Mouse (Mus musculus): ENCODE results near the gene Shpk. TPM values are rescaled to one million over a fixed set of nuclear protein-coding genes. Genes with fewer than 3 reads are reported as not detected.

Shpk gene
- polyA plus RNA-seq, 1 experiment from 2014 or later, result 1.0 TPM

GRCm38 (mm10) chr11:73230081-73230480 lies 30.8 kb downstream of the Shpk start:
- Histone ChIP-seq H3K9ac (ENCODE audit: low read length) (no peak overlapping the region), H3K4me2 (ENCODE audit: low read depth, severe bottlenecking) (no peak overlapping the region), H3K4me3 (ENCODE audit: low read depth, low read length) (no peak overlapping the region), H3K9me3 (ENCODE audit: control insufficient read depth, low read length) (no peaks in the 10 kb centered on the region), H3K27me3 (ENCODE audit: control insufficient read depth, insufficient read depth, low read length) (no peaks in the 10 kb centered on the region), H3K36me3 (ENCODE audit: control insufficient read depth, insufficient read depth, low read length) (no peaks in the 10 kb centered on the region), H3K27ac (replicated peaks; ENCODE audit: low read depth, low read length) (no peak overlapping the region), H3K4me1 (ENCODE audit: control insufficient read depth, insufficient read depth, low read length) (no peaks in the 10 kb centered on the region)
- ATAC-seq (ENCODE audit: insufficient number of reproducible peaks, low FRiP score, low TSS enrichment, low read depth) (no peak), DNase-seq (ENCODE audit: low spot score) (no peak)
- WGBS, result 92% methylated on average over 5 of the region's 5 CpGs

GRCm38 (mm10) chr11:73232513-73232912 lies 33.3 kb downstream of the Shpk start:
- no peaks in the 10 kb centered on the region for H3K4me1 ChIP-seq (ENCODE audit: control insufficient read depth, insufficient read depth, low read length)
- no peak; the same call in 1 of the 2 replicates for ATAC-seq (ENCODE audit: insufficient number of reproducible peaks, low FRiP score, low TSS enrichment, low read depth)
- WGBS, result 56% methylated on average over 2 of the region's 2 CpGs

GRCm38 (mm10) chr11:73233992-73234391 lies 34.7 kb downstream of the Shpk start, which contains the start of gene Trpv1:
TSS of gene Trpv1 (plus strand) at chr11:73234292.
- 92% methylated on average over 5 of the region's 5 CpGs for WGBS
- DNase-seq (ENCODE audit: low spot score), result no peak
- H3K4me3 ChIP-seq (ENCODE audit: low read depth, low read length), result no peak within 1 kb of the TSS
- no peak within 1 kb of the TSS for H3K4me2 ChIP-seq (ENCODE audit: low read depth, severe bottlenecking)
- no peak for ATAC-seq (ENCODE audit: insufficient number of reproducible peaks, low FRiP score, low TSS enrichment, low read depth)
- no peak within 1 kb of the TSS for H3K27ac ChIP-seq (replicated peaks; ENCODE audit: low read depth, low read length)
- no peak within 1 kb of the TSS for H3K9ac ChIP-seq (ENCODE audit: low read length)
- no peaks in the 10 kb centered on the region for H3K4me1 ChIP-seq (ENCODE audit: control insufficient read depth, insufficient read depth, low read length)
- no peaks in the 10 kb centered on the region for H3K27me3 ChIP-seq (ENCODE audit: control insufficient read depth, insufficient read depth, low read length)
- H3K36me3 ChIP-seq (ENCODE audit: control insufficient read depth, insufficient read depth, low read length), result no peaks in the 10 kb centered on the region
- no peaks in the 10 kb centered on the region for H3K9me3 ChIP-seq (ENCODE audit: control insufficient read depth, low read length)

More at GRCm38 (mm10) chr11:73232513-73232912, 33.3 kb downstream of the Shpk start:
- no peak for DNase-seq (ENCODE audit: low spot score)
- Histone ChIP-seq H3K27me3 (ENCODE audit: control insufficient read depth, insufficient read depth, low read length) (no peaks in the 10 kb centered on the region), H3K27ac (replicated peaks; ENCODE audit: low read depth, low read length) (no peak overlapping the region), H3K4me2 (ENCODE audit: low read depth, severe bottlenecking) (no peak overlapping the region), H3K36me3 (ENCODE audit: control insufficient read depth, insufficient read depth, low read length) (no peaks in the 10 kb centered on the region), H3K9ac (ENCODE audit: low read length) (no peak overlapping the region), H3K4me3 (ENCODE audit: low read depth, low read length) (no peak overlapping the region), H3K9me3 (ENCODE audit: control insufficient read depth, low read length) (no peaks in the 10 kb centered on the region)

- ATAC-seq (ENCODE audit: insufficient number of reproducible peaks, low FRiP score, low TSS enrichment, low read depth) (no peak), DNase-seq (ENCODE audit: low spot score) (no peak)
- Histone ChIP-seq H3K4me3 (ENCODE audit: low read depth, low read length) (no peak overlapping the region), H3K9ac (ENCODE audit: low read length) (no peak overlapping the region), H3K27ac (replicated peaks; ENCODE audit: low read depth, low read length) (no peak overlapping the region), H3K27me3 (ENCODE audit: control insufficient read depth, insufficient read depth, low read length) (no peaks in the 10 kb centered on the region), H3K4me2 (ENCODE audit: low read depth, severe bottlenecking) (no peak overlapping the region), H3K36me3 (ENCODE audit: control insufficient read depth, insufficient read depth, low read length) (no peaks in the 10 kb centered on the region; the same call in 1 of the 2 replicates), H3K9me3 (ENCODE audit: control insufficient read depth, low read length) (no peaks in the 10 kb centered on the region), H3K4me1 (ENCODE audit: control insufficient read depth, insufficient read depth, low read length) (no peaks in the 10 kb centered on the region)
- WGBS, result 48% methylated on average over 5 of the region's 5 CpGs
These were observed 36.9 kb downstream of the Shpk start for GRCm38 (mm10) chr11:73235990-73236701.

- H3K9me3 ChIP-seq (ENCODE audit: control insufficient read depth, low read length), result no peaks in the 10 kb centered on the region
- no peaks in the 10 kb centered on the region; the same call in 1 of the 2 replicates for H3K36me3 ChIP-seq (ENCODE audit: control insufficient read depth, insufficient read depth, low read length)
- WGBS, result 72% methylated on average over 3 of the region's 3 CpGs
- DNase-seq (ENCODE audit: low spot score) (no peak), ATAC-seq (ENCODE audit: insufficient number of reproducible peaks, low FRiP score, low TSS enrichment, low read depth) (no peak)
- no peaks in the 10 kb centered on the region for H3K4me1 ChIP-seq (ENCODE audit: control insufficient read depth, insufficient read depth, low read length)
- no peak overlapping the region for H3K4me2 ChIP-seq (ENCODE audit: low read depth, severe bottlenecking)
- H3K9ac ChIP-seq (ENCODE audit: low read length), result no peak overlapping the region
- H3K27me3 ChIP-seq (ENCODE audit: control insufficient read depth, insufficient read depth, low read length), result no peaks in the 10 kb centered on the region
- H3K27ac ChIP-seq (replicated peaks; ENCODE audit: low read depth, low read length), result no peak overlapping the region
- H3K4me3 ChIP-seq (ENCODE audit: low read depth, low read length), result no peak overlapping the region
These were observed 37.5 kb downstream of the Shpk start for GRCm38 (mm10) chr11:73236731-73237130.

- no peak overlapping the region for H3K9ac ChIP-seq (ENCODE audit: low read length)
- no peaks in the 10 kb centered on the region for H3K27me3 ChIP-seq (ENCODE audit: control insufficient read depth, insufficient read depth, low read length)
- H3K27ac ChIP-seq (replicated peaks; ENCODE audit: low read depth, low read length), result no peak overlapping the region
- no peak overlapping the region for H3K4me2 ChIP-seq (ENCODE audit: low read depth, severe bottlenecking)
- ATAC-seq (ENCODE audit: insufficient number of reproducible peaks, low FRiP score, low TSS enrichment, low read depth), result no peak
- no peaks in the 10 kb centered on the region for H3K4me1 ChIP-seq (ENCODE audit: control insufficient read depth, insufficient read depth, low read length)
- no peak overlapping the region for H3K4me3 ChIP-seq (ENCODE audit: low read depth, low read length)
- 75% methylated on average over 6 of the region's 6 CpGs for WGBS
- no peak for DNase-seq (ENCODE audit: low spot score)
- H3K36me3 ChIP-seq (ENCODE audit: control insufficient read depth, insufficient read depth, low read length), result no peaks in the 10 kb centered on the region; the same call in 1 of the 2 replicates
- H3K9me3 ChIP-seq (ENCODE audit: control insufficient read depth, low read length), result no peaks in the 10 kb centered on the region
These were observed 42.9 kb downstream of the Shpk start for GRCm38 (mm10) chr11:73242199-73242598.

- H3K9me3 ChIP-seq (ENCODE audit: control insufficient read depth, low read length), result no peaks in the 10 kb centered on the region
- no peaks in the 10 kb centered on the region for H3K27me3 ChIP-seq (ENCODE audit: control insufficient read depth, insufficient read depth, low read length)
- no peak for ATAC-seq (ENCODE audit: insufficient number of reproducible peaks, low FRiP score, low TSS enrichment, low read depth)
- H3K27ac ChIP-seq (replicated peaks; ENCODE audit: low read depth, low read length), result no peak overlapping the region
- no peak overlapping the region for H3K4me3 ChIP-seq (ENCODE audit: low read depth, low read length)
- no peak overlapping the region for H3K4me2 ChIP-seq (ENCODE audit: low read depth, severe bottlenecking)
- DNase-seq (ENCODE audit: low spot score), result no peak
- no peaks in the 10 kb centered on the region for H3K4me1 ChIP-seq (ENCODE audit: control insufficient read depth, insufficient read depth, low read length)
- no peaks in the 10 kb centered on the region; the same call in 1 of the 2 replicates for H3K36me3 ChIP-seq (ENCODE audit: control insufficient read depth, insufficient read depth, low read length)
- WGBS, result 91% methylated on average over 4 of the region's 4 CpGs
- no peak overlapping the region for H3K9ac ChIP-seq (ENCODE audit: low read length)
These were observed 43.5 kb downstream of the Shpk start for GRCm38 (mm10) chr11:73242777-73243176.

- DNase-seq (ENCODE audit: low spot score), result no peak
- Histone ChIP-seq H3K36me3 (ENCODE audit: control insufficient read depth, insufficient read depth, low read length) (no peaks in the 10 kb centered on the region), H3K9ac (ENCODE audit: low read length) (no peak overlapping the region), H3K9me3 (ENCODE audit: control insufficient read depth, low read length) (no peaks in the 10 kb centered on the region; the same call in 1 of the 2 replicates), H3K4me1 (ENCODE audit: control insufficient read depth, insufficient read depth, low read length) (no peaks in the 10 kb centered on the region), H3K4me2 (ENCODE audit: low read depth, severe bottlenecking) (no peak overlapping the region), H3K4me3 (ENCODE audit: low read depth, low read length) (no peak overlapping the region), H3K27me3 (ENCODE audit: control insufficient read depth, insufficient read depth, low read length) (no peaks in the 10 kb centered on the region), H3K27ac (replicated peaks; ENCODE audit: low read depth, low read length) (no peak overlapping the region)
- WGBS, result 84% methylated on average over 4 of the region's 4 CpGs
- ATAC-seq (ENCODE audit: insufficient number of reproducible peaks, low FRiP score, low TSS enrichment, low read depth), result no peak
These were observed 58.2 kb downstream of the Shpk start for GRCm38 (mm10) chr11:73257362-73257945.
